In genomic region chr2:165055905-165056304, GRCm38 (mm10) we compare ENCODE assay signal across 9 mouse cellular contexts. TPM values are rescaled to one million over a fixed set of nuclear protein-coding genes. Genes with fewer than 3 reads are reported as not detected.
DNase-seq lines count a peak whose midpoint lies in the region; ATAC-seq and TF ChIP-seq lines count a peak whose summit lies in the region.
"Had no signal": no experiment of that assay in that cellular context is flagged by ENCODE, and none has a peak within 500 bp of the region (broad histone marks: within the 10 kb centered on the region; RNA-seq: fewer than 3 reads in every experiment).

No protein-coding gene starts in this region.

- no peak overlapping the region for H3K27ac ChIP-seq in embryonic facial prominence, embryonic 12.5 days
- no peak overlapping the region for H3K27ac ChIP-seq in hindbrain, embryonic 12.5 days
- 0 out of 2 replicates have a peak overlapping the region, but pooled peaks have one; percentile 22 for H3K27ac ChIP-seq in limb, embryonic 15.5 days
- no peak overlapping the region for H3K27ac ChIP-seq in neural tube, embryonic 12.5 days

- peaks cover 27% of the 10 kb centered on the region for H3K4me1 ChIP-seq in E14TG2a.4 (replicated peaks; ENCODE audit: low read depth, low read length)
- H3K4me1 ChIP-seq in embryonic facial prominence, embryonic 12.5 days, result peaks cover 12% of the 10 kb centered on the region; the same call in 1 of the 2 replicates
- peaks cover 14% of the 10 kb centered on the region for H3K4me1 ChIP-seq in hindbrain, embryonic 12.5 days
- H3K4me1 ChIP-seq in limb, embryonic 15.5 days, result peaks cover 11% of the 10 kb centered on the region
- H3K4me1 ChIP-seq in neural tube, embryonic 12.5 days, result 0 out of 2 replicates have a peak, but pooled peaks cover 9% of the 10 kb centered on the region

- H3K4me3 ChIP-seq in E14TG2a.4 (replicated peaks; ENCODE audit: low read length), result peak overlapping the region; percentile 70
- peak overlapping the region; percentile 21 for H3K4me3 ChIP-seq in embryonic facial prominence, embryonic 12.5 days
- peak overlapping the region; percentile 14; the same call in 1 of the 2 replicates for H3K4me3 ChIP-seq in hindbrain, embryonic 12.5 days
- H3K4me3 ChIP-seq in limb, embryonic 15.5 days, result peak overlapping the region; percentile 30
- 0 out of 2 replicates have a peak overlapping the region, but pooled peaks have one; percentile 9 for H3K4me3 ChIP-seq in neural tube, embryonic 12.5 days

- TF ChIP-seq CTCF in E14TG2a.4 (conservative IDR thresholded peaks at IDR 0.05; ENCODE audit: low read length), result no peak

- 4% methylated on average over 7 of the region's 7 CpGs for WGBS in embryonic facial prominence, embryonic 12.5 days
- 13% methylated on average over 7 of the region's 7 CpGs for WGBS in hindbrain, embryonic 12.5 days
- WGBS in limb, embryonic 15.5 days, result 2% methylated on average over 7 of the region's 7 CpGs
- WGBS in neural tube, embryonic 12.5 days, result 12% methylated on average over 7 of the region's 7 CpGs

- no peaks in the 10 kb centered on the region for H3K36me3 ChIP-seq in E14TG2a.4 (ENCODE audit: insufficient read depth, low read length)
- H3K36me3 ChIP-seq in embryonic facial prominence, embryonic 12.5 days, result no peaks in the 10 kb centered on the region
- H3K36me3 ChIP-seq in hindbrain, embryonic 12.5 days, result no peaks in the 10 kb centered on the region
- H3K36me3 ChIP-seq in limb, embryonic 15.5 days, result no peaks in the 10 kb centered on the region
- H3K36me3 ChIP-seq in neural tube, embryonic 12.5 days, result no peaks in the 10 kb centered on the region

- DNase-seq in layer of hippocampus, postnatal 36 days, result no peak
- DNase-seq in cerebellum, postnatal 14 days, result no peak
- no peak for DNase-seq in frontal cortex, adult 2 months (ENCODE audit: extremely low spot score in 1 of 2, low spot score in 1 of 2)

- H3K9me3 ChIP-seq in E14TG2a.4 (ENCODE audit: low read length), result peaks cover 8% of the 10 kb centered on the region
- no peaks in the 10 kb centered on the region for H3K9me3 ChIP-seq in embryonic facial prominence, embryonic 12.5 days
- H3K9me3 ChIP-seq in hindbrain, embryonic 12.5 days (replicated peaks), result 0 out of 2 replicates have a peak, but pooled peaks cover 4% of the 10 kb centered on the region
- no peaks in the 10 kb centered on the region for H3K9me3 ChIP-seq in limb, embryonic 15.5 days
- H3K9me3 ChIP-seq in neural tube, embryonic 12.5 days, result no peaks in the 10 kb centered on the region

- peak overlapping the region; percentile 45 for H3K4me2 ChIP-seq in embryonic facial prominence, embryonic 12.5 days (replicated peaks)
- H3K4me2 ChIP-seq in hindbrain, embryonic 12.5 days (replicated peaks), result peak overlapping the region; percentile 37
- H3K4me2 ChIP-seq in limb, embryonic 15.5 days, result peak overlapping the region; percentile 45
- peak overlapping the region; percentile 45 for H3K4me2 ChIP-seq in neural tube, embryonic 12.5 days (replicated peaks)

- peaks cover 21% of the 10 kb centered on the region for H3K27me3 ChIP-seq in E14TG2a.4 (ENCODE audit: insufficient read depth, low read length)
- 0 out of 2 replicates have a peak, but pooled peaks cover 14% of the 10 kb centered on the region for H3K27me3 ChIP-seq in embryonic facial prominence, embryonic 12.5 days
- H3K27me3 ChIP-seq in hindbrain, embryonic 12.5 days, result peaks cover 15% of the 10 kb centered on the region
- H3K27me3 ChIP-seq in limb, embryonic 15.5 days, result 0 out of 2 replicates have a peak, but pooled peaks cover 6% of the 10 kb centered on the region
- peaks cover 12% of the 10 kb centered on the region; the same call in 1 of the 2 replicates for H3K27me3 ChIP-seq in neural tube, embryonic 12.5 days (replicated peaks)

- no peak for ATAC-seq in embryonic facial prominence, embryonic 12.5 days (ENCODE audit: insufficient number of reproducible peaks, insufficient read depth, low FRiP score, low TSS enrichment)
- no peak for ATAC-seq in hindbrain, embryonic 12.5 days (ENCODE audit: low FRiP score)
- no peak for ATAC-seq in limb, embryonic 15.5 days (ENCODE audit: insufficient number of reproducible peaks, low FRiP score, low TSS enrichment, low read depth)
- ATAC-seq in neural tube, embryonic 12.5 days (ENCODE audit: low FRiP score, low read depth), result no peak

- H3K9ac ChIP-seq in embryonic facial prominence, embryonic 12.5 days, result no peak overlapping the region
- H3K9ac ChIP-seq in hindbrain, embryonic 12.5 days, result no peak overlapping the region
- no peak overlapping the region for H3K9ac ChIP-seq in limb, embryonic 15.5 days
- H3K9ac ChIP-seq in neural tube, embryonic 12.5 days, result 0 out of 2 replicates have a peak overlapping the region, but pooled peaks have one; percentile 21

RNA-seq across cellular contexts. Expression of gene Cd40, which starts 0.5 kb away (rescaled TPM):
- polyA plus RNA-seq in embryonic facial prominence, embryonic 12.5 days (2016; fragmentation: Nextera tagmentation; extraction: Ambion mirVana), result 5.2 and 6.5 TPM in 2 replicates
- 5.4 and 6.8 TPM in 2 replicates for polyA plus RNA-seq in hindbrain, embryonic 12.5 days (2016; fragmentation: Nextera tagmentation; extraction: Ambion mirVana)
- 7.0 and 7.5 TPM in 2 replicates for polyA plus RNA-seq in limb, embryonic 15.5 days (2015; fragmentation: Nextera tagmentation; extraction: Ambion mirVana)
- 6.8 and 8.0 TPM in 2 replicates for polyA plus RNA-seq in neural tube, embryonic 12.5 days (2016; fragmentation: Nextera tagmentation; extraction: Ambion mirVana)
- 1 to 10 TPM in 1 of 2 experiments, under 1 TPM in 1; 0.77 to 1.3 TPM for total RNA-seq in layer of hippocampus, postnatal 36 days (2021)
- polyA plus RNA-seq in frontal cortex, adult 2 months (2012; rRNA removed), result 1.5 and 1.8 TPM in 2 replicates

RNA-seq across cellular contexts. Expression of gene Ncoa5, which starts 21.2 kb away (rescaled TPM):
- polyA plus RNA-seq in embryonic facial prominence, embryonic 12.5 days (2016; fragmentation: Nextera tagmentation; extraction: Ambion mirVana), result 112 and 119 TPM in 2 replicates
- polyA plus RNA-seq in hindbrain, embryonic 12.5 days (2016; fragmentation: Nextera tagmentation; extraction: Ambion mirVana), result 126 and 129 TPM in 2 replicates
- polyA plus RNA-seq in limb, embryonic 15.5 days (2015; fragmentation: Nextera tagmentation; extraction: Ambion mirVana), result 51.9 and 62.9 TPM in 2 replicates
- 121 and 123 TPM in 2 replicates for polyA plus RNA-seq in neural tube, embryonic 12.5 days (2016; fragmentation: Nextera tagmentation; extraction: Ambion mirVana)
- 10 to 100 TPM; 56.8 to 66.3 TPM for total RNA-seq in layer of hippocampus, postnatal 36 days (2021)
- 57.4 and 67.1 TPM in 2 replicates for polyA plus RNA-seq in frontal cortex, adult 2 months (2012; rRNA removed)

RNA-seq across cellular contexts. Expression of gene 1700025C18Rik, which starts 34.6 kb away (rescaled TPM):
- polyA plus RNA-seq in embryonic facial prominence, embryonic 12.5 days (2016; fragmentation: Nextera tagmentation; extraction: Ambion mirVana), result not detected in 2 replicates
- not detected in 2 replicates for polyA plus RNA-seq in hindbrain, embryonic 12.5 days (2016; fragmentation: Nextera tagmentation; extraction: Ambion mirVana)
- not detected in 2 replicates for polyA plus RNA-seq in limb, embryonic 15.5 days (2015; fragmentation: Nextera tagmentation; extraction: Ambion mirVana)
- not detected in 2 replicates for polyA plus RNA-seq in neural tube, embryonic 12.5 days (2016; fragmentation: Nextera tagmentation; extraction: Ambion mirVana)
- total RNA-seq in layer of hippocampus, postnatal 36 days (2021), result not detected
- polyA plus RNA-seq in frontal cortex, adult 2 months (2012; rRNA removed), result not detected in 2 replicates
- total RNA-seq: neutrophil, adult 5-6 weeks had no signal

Comparison
In these comparisons a context has a peak if more than half of its experiments do, and no peak if none do; other contexts are left out.
1. H3K4me3 ChIP-seq: peak in every context shown above with its lines; median percentile 70 in E14TG2a.4; 30 in limb, embryonic 15.5 days; 21 in embryonic facial prominence, embryonic 12.5 days; 14 in hindbrain, embryonic 12.5 days; 9 in neural tube, embryonic 12.5 days.